Mouse (Mus musculus): ENCODE data around the gene Kazald1.

GRCm38 (mm10) chr19:45100486-45101270 lies 25.6 kb downstream of the Kazald1 start:
- TF ChIP-seq CTCF (IDR thresholded peaks at IDR 0.05; ENCODE audit: borderline replicate concordance, extremely low read depth, insufficient read depth, insufficient read length), result no peak
- TF ChIP-seq POLR2A (IDR thresholded peaks at IDR 0.05; ENCODE audit: borderline replicate concordance, extremely low read depth, insufficient read depth, insufficient read length, poor library complexity, severe bottlenecking), result no peak

All from brain, embryonic 14.5 days (tissue).